Mouse (Mus musculus): ENCODE data around the gene Slc44a3. TPM values are rescaled to one million over a fixed set of nuclear protein-coding genes. Genes with fewer than 3 reads are reported as not detected.
A peak's percentile ranks its signal among the peaks of the same experiment; 100 is the strongest.

Slc44a3 gene
- polyA plus RNA-seq, 1 experiment from 2014 or later = 0.59 TPM

DNA sequence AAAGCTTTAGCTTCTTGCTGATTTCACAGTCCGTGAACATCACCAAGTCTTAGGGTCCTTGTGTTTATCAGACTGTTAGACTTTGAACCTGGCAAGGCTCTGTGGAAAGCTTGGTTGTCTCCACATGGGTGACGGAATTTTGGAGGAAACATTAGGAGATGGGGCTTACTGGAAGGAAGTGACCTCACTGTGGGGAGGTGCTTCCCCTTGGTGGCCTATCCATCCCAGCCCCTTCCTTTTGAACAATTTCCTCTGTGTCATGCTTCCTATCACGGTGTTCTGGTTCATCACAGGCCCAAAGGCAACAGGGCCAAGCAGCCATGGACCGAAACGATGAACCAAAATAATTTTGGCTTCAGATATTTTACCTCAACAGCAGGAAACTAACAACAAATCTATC lies 89.9 kb downstream of the Slc44a3 start:
- peaks cover 13% of the 10 kb centered on the region for H3K4me1 ChIP-seq (ENCODE audit: control insufficient read depth, insufficient read depth, low read depth, low read length)
- 96% methylated on average over 5 of the region's 5 CpGs for WGBS

DNA sequence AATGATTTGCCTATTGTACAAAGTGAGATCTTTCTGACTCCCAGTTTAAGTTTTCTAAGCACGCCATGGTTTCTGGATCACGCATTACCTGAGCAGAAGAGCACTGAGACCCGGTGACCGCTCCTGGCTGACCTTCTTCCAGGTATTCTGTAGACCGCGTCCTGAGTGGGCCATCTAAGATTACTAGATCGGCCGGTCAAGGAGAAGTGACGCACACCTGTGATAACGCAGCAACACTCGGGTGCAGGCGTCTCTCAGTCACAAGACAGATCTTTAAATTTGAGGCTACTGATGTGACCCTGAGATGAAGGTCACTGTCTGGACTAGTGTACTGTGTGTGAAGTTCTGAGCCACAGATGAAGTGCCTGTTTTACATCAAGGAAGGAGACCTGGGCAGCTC lies 90.7 kb downstream of the Slc44a3 start:
- Histone ChIP-seq H3K36me3 (ENCODE audit: control insufficient read depth, insufficient read depth, low read length) (no peaks in the 10 kb centered on the region), H3K9me3 (ENCODE audit: control insufficient read depth, low read length) (no peaks in the 10 kb centered on the region), H3K9ac (ENCODE audit: low read depth, low read length) (no peak overlapping the region), H3K27me3 (replicated peaks; ENCODE audit: control insufficient read depth, insufficient read depth, low read length) (no peaks in the 10 kb centered on the region), H3K4me2 (ENCODE audit: low read length) (no peak overlapping the region), H3K4me3 (ENCODE audit: low read length) (no peak overlapping the region), H3K27ac (ENCODE audit: low read depth, low read length) (no peak overlapping the region), H3K4me1 (ENCODE audit: control insufficient read depth, insufficient read depth, low read depth, low read length) (peaks cover 14% of the 10 kb centered on the region)
- no peak for ATAC-seq
- WGBS = 96% methylated on average over 12 of the region's 12 CpGs

More for the DNA sequence above, 89.9 kb downstream of the Slc44a3 start:
- H3K4me3 ChIP-seq (ENCODE audit: low read length) = no peak overlapping the region
- no peaks in the 10 kb centered on the region for H3K36me3 ChIP-seq (ENCODE audit: control insufficient read depth, insufficient read depth, low read length)
- H3K9ac ChIP-seq (ENCODE audit: low read depth, low read length) = no peak overlapping the region
- H3K27me3 ChIP-seq (replicated peaks; ENCODE audit: control insufficient read depth, insufficient read depth, low read length) = no peaks in the 10 kb centered on the region
- ATAC-seq = no peak
- no peak overlapping the region for H3K27ac ChIP-seq (ENCODE audit: low read depth, low read length)
- H3K9me3 ChIP-seq (ENCODE audit: control insufficient read depth, low read length) = no peaks in the 10 kb centered on the region
- no peak overlapping the region for H3K4me2 ChIP-seq (ENCODE audit: low read length)

DNA sequence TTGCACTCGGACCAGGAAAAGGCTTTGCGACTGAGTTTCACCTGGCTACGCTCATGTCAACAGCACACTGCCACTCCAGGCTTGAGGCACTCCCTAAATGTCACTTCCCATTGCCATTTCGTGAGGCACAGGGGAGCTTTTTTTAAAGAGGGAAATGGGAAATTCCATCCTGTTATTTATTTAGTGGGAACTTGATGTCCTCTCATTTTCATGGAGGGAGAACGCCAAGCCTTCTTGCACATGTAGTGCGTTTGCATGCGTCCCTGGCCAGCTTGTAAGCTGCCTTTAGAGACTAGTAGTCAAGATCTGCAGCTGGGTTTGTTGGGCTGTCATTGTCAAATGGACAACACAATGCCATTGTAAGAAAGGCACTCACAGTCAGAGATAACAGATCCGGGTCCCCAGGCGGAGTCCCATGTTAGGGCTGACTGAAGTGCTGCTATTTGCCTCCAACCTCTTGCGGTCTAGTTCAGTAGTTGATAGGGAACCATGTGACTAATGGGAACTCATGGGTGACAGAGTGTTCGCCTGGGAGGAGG lies 92.5 kb downstream of the Slc44a3 start:
- 68% methylated on average over 11 of the region's 11 CpGs for WGBS
- Histone ChIP-seq H3K9ac (ENCODE audit: low read depth, low read length) (no peak overlapping the region), H3K9me3 (ENCODE audit: control insufficient read depth, low read length) (no peaks in the 10 kb centered on the region), H3K4me2 (ENCODE audit: low read length) (no peak overlapping the region), H3K36me3 (ENCODE audit: control insufficient read depth, insufficient read depth, low read length) (no peaks in the 10 kb centered on the region), H3K27me3 (replicated peaks; ENCODE audit: control insufficient read depth, insufficient read depth, low read length) (no peaks in the 10 kb centered on the region), H3K4me3 (ENCODE audit: low read length) (no peak overlapping the region), H3K27ac (ENCODE audit: low read depth, low read length) (no peak overlapping the region), H3K4me1 (ENCODE audit: control insufficient read depth, insufficient read depth, low read depth, low read length) (peaks cover 20% of the 10 kb centered on the region)
- no peak for ATAC-seq

DNA sequence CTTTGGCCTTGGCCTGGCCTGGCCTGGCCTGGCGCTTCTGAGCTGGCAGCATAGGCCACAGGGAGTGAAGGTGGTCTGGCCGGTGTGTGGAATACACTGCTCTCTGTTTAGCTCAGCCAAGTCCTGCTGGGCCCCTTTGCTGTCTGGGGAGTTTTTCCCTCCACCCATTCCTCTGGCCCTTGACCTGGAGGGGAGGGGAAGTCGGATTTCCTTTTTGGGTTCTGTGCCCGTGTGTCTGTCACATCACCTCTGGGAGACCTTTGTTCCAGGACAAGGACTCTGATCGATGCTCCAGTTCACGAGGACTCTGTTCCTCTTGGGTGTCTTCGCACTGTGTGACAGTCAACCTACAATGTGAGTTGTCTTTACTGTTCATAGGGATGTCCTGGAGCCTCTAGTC lies 94.2 kb downstream of the Slc44a3 start:
- Histone ChIP-seq H3K27ac (ENCODE audit: low read depth, low read length) (no peak overlapping the region), H3K27me3 (replicated peaks; ENCODE audit: control insufficient read depth, insufficient read depth, low read length) (no peaks in the 10 kb centered on the region), H3K9me3 (ENCODE audit: control insufficient read depth, low read length) (no peaks in the 10 kb centered on the region), H3K36me3 (ENCODE audit: control insufficient read depth, insufficient read depth, low read length) (no peaks in the 10 kb centered on the region), H3K9ac (ENCODE audit: low read depth, low read length) (no peak overlapping the region), H3K4me3 (ENCODE audit: low read length) (no peak overlapping the region), H3K4me2 (ENCODE audit: low read length) (no peak overlapping the region), H3K4me1 (ENCODE audit: control insufficient read depth, insufficient read depth, low read depth, low read length) (peaks cover 29% of the 10 kb centered on the region)
- ATAC-seq = no peak
- 60% methylated on average over 7 of the region's 7 CpGs for WGBS

DNA sequence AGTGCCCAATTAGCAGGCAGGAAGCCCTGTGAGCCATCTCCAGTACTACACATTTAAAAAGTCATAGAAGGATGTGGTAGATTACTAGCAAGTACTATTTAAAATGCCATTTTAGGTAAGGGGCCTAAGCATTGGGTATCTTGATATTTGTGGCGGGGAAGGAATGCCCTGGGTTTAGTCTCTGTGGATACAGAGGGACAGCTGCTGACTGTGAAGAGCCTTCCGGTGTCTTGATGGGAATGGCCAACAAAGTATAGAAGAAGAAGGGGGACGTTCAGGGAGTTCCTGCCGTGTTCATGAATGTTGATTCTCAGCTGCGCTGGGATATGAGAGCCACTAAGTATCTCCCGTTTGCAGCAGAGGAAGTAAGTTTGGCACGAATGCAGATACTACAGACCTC lies 95.1 kb downstream of the Slc44a3 start:
- Histone ChIP-seq H3K27ac (ENCODE audit: low read depth, low read length) (no peak overlapping the region), H3K4me1 (ENCODE audit: control insufficient read depth, insufficient read depth, low read depth, low read length) (peaks cover 32% of the 10 kb centered on the region), H3K9me3 (ENCODE audit: control insufficient read depth, low read length) (no peaks in the 10 kb centered on the region), H3K4me2 (ENCODE audit: low read length) (no peak overlapping the region), H3K27me3 (replicated peaks; ENCODE audit: control insufficient read depth, insufficient read depth, low read length) (no peaks in the 10 kb centered on the region), H3K36me3 (ENCODE audit: control insufficient read depth, insufficient read depth, low read length) (no peaks in the 10 kb centered on the region), H3K4me3 (ENCODE audit: low read length) (no peak overlapping the region), H3K9ac (ENCODE audit: low read depth, low read length) (no peak overlapping the region)
- no peak for ATAC-seq
- 85% methylated on average over 7 of the region's 7 CpGs for WGBS

DNA sequence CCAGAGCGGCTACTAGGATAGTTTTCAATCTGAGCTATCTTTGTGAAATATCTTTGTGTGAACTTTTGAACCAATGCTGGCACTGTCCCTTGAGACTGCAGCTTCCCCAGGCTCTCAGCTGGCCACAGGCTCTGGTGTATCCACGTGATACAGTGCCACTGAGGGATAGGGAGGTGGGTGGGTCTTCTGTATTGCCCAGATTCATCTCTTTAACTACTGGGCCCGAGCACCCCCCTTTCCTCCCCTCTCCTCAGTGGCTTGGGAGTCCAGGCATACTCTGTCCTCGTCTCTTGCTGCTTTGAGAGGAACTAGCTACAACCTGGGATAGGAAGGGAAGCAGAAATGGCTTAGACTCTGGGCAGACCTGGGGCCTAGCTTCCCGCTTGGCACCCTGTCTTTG lies 96.9 kb downstream of the Slc44a3 start:
- Histone ChIP-seq H3K4me3 (ENCODE audit: low read length) (no peak overlapping the region), H3K4me2 (ENCODE audit: low read length) (peak overlapping the region; percentile 1; the same call in 1 of the 2 replicates), H3K9me3 (ENCODE audit: control insufficient read depth, low read length) (no peaks in the 10 kb centered on the region), H3K27me3 (replicated peaks; ENCODE audit: control insufficient read depth, insufficient read depth, low read length) (no peaks in the 10 kb centered on the region), H3K27ac (ENCODE audit: low read depth, low read length) (no peak overlapping the region), H3K4me1 (ENCODE audit: control insufficient read depth, insufficient read depth, low read depth, low read length) (peaks cover 38% of the 10 kb centered on the region), H3K9ac (ENCODE audit: low read depth, low read length) (no peak overlapping the region), H3K36me3 (ENCODE audit: control insufficient read depth, insufficient read depth, low read length) (no peaks in the 10 kb centered on the region)
- 67% methylated on average over 5 of the region's 5 CpGs for WGBS
- ATAC-seq = peak; percentile 67

DNA sequence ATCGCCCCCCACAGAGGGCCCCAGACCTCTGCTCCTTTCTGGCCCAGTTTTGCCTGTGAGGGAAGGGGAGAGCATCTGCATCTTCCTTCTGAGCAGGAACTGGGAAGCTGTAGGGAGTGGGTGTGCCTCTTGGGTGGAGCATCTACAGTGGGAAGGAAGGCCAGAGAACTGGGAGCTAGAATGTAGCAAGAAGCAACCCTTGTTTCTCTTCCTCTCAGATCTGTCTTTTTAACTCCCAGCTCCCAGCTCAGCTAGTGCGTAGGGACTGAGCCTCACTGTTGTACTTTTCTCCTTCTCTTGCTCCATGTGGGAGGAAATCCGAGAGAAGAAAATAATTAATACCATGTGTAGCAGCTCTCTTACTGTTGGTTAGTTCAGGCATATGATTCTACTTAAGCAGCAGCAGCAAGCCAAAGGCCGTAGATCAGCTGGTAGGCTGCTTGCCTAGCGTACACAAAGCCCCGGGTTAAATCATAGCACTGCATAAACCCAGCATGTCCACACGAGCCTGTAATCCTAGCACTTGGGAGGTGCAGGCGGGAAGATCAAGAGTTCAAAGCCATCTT lies 98.2 kb downstream of the Slc44a3 start:
- H3K27me3 ChIP-seq (replicated peaks; ENCODE audit: control insufficient read depth, insufficient read depth, low read length) = no peaks in the 10 kb centered on the region
- peak overlapping the region; percentile 35; the same call in 1 of the 2 replicates for H3K27ac ChIP-seq (ENCODE audit: low read depth, low read length)
- H3K4me3 ChIP-seq (ENCODE audit: low read length) = no peak overlapping the region
- WGBS = 55% methylated on average over 8 of the region's 8 CpGs
- peaks cover 42% of the 10 kb centered on the region for H3K4me1 ChIP-seq (ENCODE audit: control insufficient read depth, insufficient read depth, low read depth, low read length)
- no peaks in the 10 kb centered on the region for H3K36me3 ChIP-seq (ENCODE audit: control insufficient read depth, insufficient read depth, low read length)
- H3K4me2 ChIP-seq (ENCODE audit: low read length) = peak overlapping the region; percentile 13; the same call in 1 of the 2 replicates
- no peak overlapping the region for H3K9ac ChIP-seq (ENCODE audit: low read depth, low read length)
- ATAC-seq = no peak
- H3K9me3 ChIP-seq (ENCODE audit: control insufficient read depth, low read length) = no peaks in the 10 kb centered on the region

DNA sequence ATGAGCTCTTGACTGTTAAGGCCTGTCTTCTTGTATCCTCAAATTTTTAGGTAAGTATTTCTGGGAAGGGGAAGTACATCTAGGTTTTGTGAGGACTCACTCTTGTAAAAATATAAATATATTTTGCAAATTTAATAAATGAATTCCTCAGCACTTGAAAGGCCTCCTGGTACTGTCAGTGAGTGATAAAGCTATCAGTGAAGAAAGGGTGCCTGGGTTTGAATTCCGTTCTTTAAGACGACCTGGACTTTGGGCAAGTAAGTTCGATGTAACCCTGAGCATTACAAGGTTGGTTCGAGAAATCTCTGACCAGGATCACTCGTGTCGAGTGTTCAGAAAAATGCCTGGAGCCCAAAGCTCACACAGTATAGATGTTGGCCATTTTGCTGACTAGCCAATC lies 98.8 kb downstream of the Slc44a3 start:
- Histone ChIP-seq H3K36me3 (ENCODE audit: control insufficient read depth, insufficient read depth, low read length) (no peaks in the 10 kb centered on the region), H3K9me3 (ENCODE audit: control insufficient read depth, low read length) (no peaks in the 10 kb centered on the region), H3K27ac (ENCODE audit: low read depth, low read length) (no peak overlapping the region), H3K4me3 (ENCODE audit: low read length) (no peak overlapping the region), H3K9ac (ENCODE audit: low read depth, low read length) (no peak overlapping the region), H3K4me2 (ENCODE audit: low read length) (no peak overlapping the region), H3K4me1 (ENCODE audit: control insufficient read depth, insufficient read depth, low read depth, low read length) (peaks cover 49% of the 10 kb centered on the region), H3K27me3 (replicated peaks; ENCODE audit: control insufficient read depth, insufficient read depth, low read length) (no peaks in the 10 kb centered on the region)
- ATAC-seq = no peak
- WGBS = 87% methylated on average over 6 of the region's 6 CpGs

DNA sequence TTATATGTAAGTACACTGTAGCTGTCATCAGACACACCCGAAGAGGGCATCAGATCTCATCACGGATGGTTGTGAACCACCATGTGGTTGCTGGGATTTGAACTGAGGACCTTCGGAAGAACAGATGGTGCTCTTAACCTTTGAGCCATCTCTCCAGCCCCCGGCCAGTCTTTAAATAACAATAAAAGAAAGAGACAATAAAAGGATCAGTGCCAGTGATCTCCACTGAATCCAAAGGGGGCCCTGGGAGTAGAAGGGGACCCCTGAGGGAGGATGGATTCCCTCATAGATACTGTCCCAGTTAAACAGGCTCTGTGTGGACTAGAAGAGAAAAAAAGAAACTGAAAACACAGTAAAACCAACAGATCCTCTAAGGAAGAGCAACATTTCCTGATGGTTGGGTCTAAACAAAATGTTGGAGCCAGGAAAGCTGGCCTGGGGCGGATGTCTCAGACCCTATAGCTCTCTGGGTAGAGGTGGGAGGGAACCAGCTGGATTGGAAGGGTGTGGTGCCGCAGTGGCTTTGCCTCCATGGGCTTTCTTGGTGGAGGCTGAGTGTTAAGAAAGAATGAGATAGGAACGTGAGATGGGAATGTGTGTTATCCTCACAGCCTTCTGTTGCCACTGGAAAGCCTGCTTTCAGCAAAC lies 101.8 kb downstream of the Slc44a3 start:
- peaks cover 46% of the 10 kb centered on the region for H3K4me1 ChIP-seq (ENCODE audit: control insufficient read depth, insufficient read depth, low read depth, low read length)
- H3K4me2 ChIP-seq (ENCODE audit: low read length) = peak overlapping the region; percentile 92
- H3K27ac ChIP-seq (ENCODE audit: low read depth, low read length) = no peak overlapping the region
- ATAC-seq = no peak
- H3K27me3 ChIP-seq (replicated peaks; ENCODE audit: control insufficient read depth, insufficient read depth, low read length) = no peaks in the 10 kb centered on the region
- H3K9ac ChIP-seq (ENCODE audit: low read depth, low read length) = no peak overlapping the region
- no peaks in the 10 kb centered on the region for H3K36me3 ChIP-seq (ENCODE audit: control insufficient read depth, insufficient read depth, low read length)
- WGBS = 17% methylated on average over 7 of the region's 7 CpGs
- H3K4me3 ChIP-seq (ENCODE audit: low read length) = no peak overlapping the region
- no peaks in the 10 kb centered on the region for H3K9me3 ChIP-seq (ENCODE audit: control insufficient read depth, low read length)
